Comparison of ENCODE assay signal across 8 mouse cellular contexts in genomic region chr15:11037711-11038110, GRCm38 (mm10). TPM values are rescaled to one million over a fixed set of nuclear protein-coding genes. Genes with fewer than 3 reads are reported as not detected.
DNase-seq lines count a peak whose midpoint lies in the region; ATAC-seq lines count a peak whose summit lies in the region.

TSS of gene Rxfp3 (minus strand) at chr15:11037991.

- no peak for DNase-seq in heart, adult 11 months
- DNase-seq in Muller cell, postnatal 12 days (ENCODE audit: inconsistent ontology term) = peak; percentile 68
- DNase-seq in liver, embryonic 11.5 days (ENCODE audit: low spot score) = no peak
- DNase-seq in adrenal gland, adult (ENCODE audit: inconsistent age in 2 of 2, low spot score in 1 of 2) = no peak
- DNase-seq in layer of hippocampus, adult 11-12 months (ENCODE audit: low spot score) = no peak

- H3K4me1 ChIP-seq in heart, embryonic 12.5 days (replicated peaks) = peaks cover 20% of the 10 kb centered on the region
- H3K4me1 ChIP-seq in forebrain, embryonic 16.5 days (replicated peaks; ENCODE audit: control insufficient read depth, insufficient read depth, low read length) = peaks cover 16% of the 10 kb centered on the region
- H3K4me1 ChIP-seq in liver, embryonic 11.5 days (replicated peaks; ENCODE audit: control insufficient read depth, insufficient read depth, low read length) = peaks cover 6% of the 10 kb centered on the region
- peaks cover 15% of the 10 kb centered on the region; the same call in 1 of the 2 replicates for H3K4me1 ChIP-seq in stomach, embryonic 14.5 days (ENCODE audit: control insufficient read depth, insufficient read depth, low read length)

- 7% methylated on average over 16 of the region's 16 CpGs for WGBS in heart, embryonic 12.5 days
- under 1% methylated on average over 16 of the region's 16 CpGs for WGBS in forebrain, embryonic 16.5 days
- 8% methylated on average over 16 of the region's 16 CpGs for WGBS in liver, embryonic 11.5 days
- 4% methylated on average over 16 of the region's 16 CpGs for WGBS in stomach, embryonic 14.5 days

- H3K27ac ChIP-seq in heart, embryonic 12.5 days (ENCODE audit: poor library complexity, severe bottlenecking) = no peak within 1 kb of the TSS
- H3K27ac ChIP-seq in forebrain, embryonic 16.5 days (ENCODE audit: low read length) = no peak within 1 kb of the TSS
- H3K27ac ChIP-seq in liver, embryonic 11.5 days (ENCODE audit: low read depth, low read length) = no peak within 1 kb of the TSS
- no peak within 1 kb of the TSS for H3K27ac ChIP-seq in stomach, embryonic 14.5 days (ENCODE audit: low read length)

- no peak within 1 kb of the TSS for H3K9ac ChIP-seq in heart, embryonic 12.5 days
- H3K9ac ChIP-seq in forebrain, embryonic 16.5 days (replicated peaks; ENCODE audit: low read depth, low read length) = peak within 1 kb of the TSS; percentile 28
- H3K9ac ChIP-seq in liver, embryonic 11.5 days (ENCODE audit: low read depth, low read length) = no peak within 1 kb of the TSS
- H3K9ac ChIP-seq in stomach, embryonic 14.5 days (replicated peaks; ENCODE audit: low read depth, low read length) = no peak within 1 kb of the TSS

- no peaks in the 10 kb centered on the region for H3K36me3 ChIP-seq in heart, embryonic 12.5 days
- H3K36me3 ChIP-seq in forebrain, embryonic 16.5 days (ENCODE audit: control insufficient read depth, insufficient read depth) = no peaks in the 10 kb centered on the region
- H3K36me3 ChIP-seq in liver, embryonic 11.5 days (ENCODE audit: control insufficient read depth, insufficient read depth, low read length) = no peaks in the 10 kb centered on the region
- no peaks in the 10 kb centered on the region for H3K36me3 ChIP-seq in stomach, embryonic 14.5 days (ENCODE audit: control insufficient read depth, insufficient read depth, low read length)

- no peaks in the 10 kb centered on the region for H3K9me3 ChIP-seq in heart, embryonic 12.5 days (replicated peaks)
- no peaks in the 10 kb centered on the region for H3K9me3 ChIP-seq in forebrain, embryonic 16.5 days (ENCODE audit: control insufficient read depth, low read length)
- no peaks in the 10 kb centered on the region for H3K9me3 ChIP-seq in liver, embryonic 11.5 days (ENCODE audit: control insufficient read depth, low read length)
- H3K9me3 ChIP-seq in stomach, embryonic 14.5 days (ENCODE audit: control insufficient read depth, low read depth, low read length) = no peaks in the 10 kb centered on the region

- ATAC-seq in heart, embryonic 12.5 days (ENCODE audit: insufficient number of reproducible peaks, low FRiP score) = no peak
- ATAC-seq in forebrain, embryonic 16.5 days = no peak
- ATAC-seq in liver, embryonic 11.5 days (replicated peaks; ENCODE audit: low FRiP score) = no peak
- ATAC-seq in stomach, embryonic 14.5 days (ENCODE audit: insufficient number of reproducible peaks, insufficient read depth, low FRiP score, low read depth) = no peak

- H3K4me3 ChIP-seq in heart, embryonic 12.5 days = peak within 1 kb of the TSS; percentile 38
- H3K4me3 ChIP-seq in forebrain, embryonic 16.5 days (replicated peaks; ENCODE audit: low read length) = peak within 1 kb of the TSS; percentile 32
- peak within 1 kb of the TSS; percentile 35 for H3K4me3 ChIP-seq in liver, embryonic 11.5 days (ENCODE audit: low read depth, low read length)
- peak within 1 kb of the TSS; percentile 28 for H3K4me3 ChIP-seq in stomach, embryonic 14.5 days (ENCODE audit: low read depth, low read length)

- H3K27me3 ChIP-seq in heart, embryonic 12.5 days (replicated peaks) = peaks cover 55% of the 10 kb centered on the region
- peaks cover 38% of the 10 kb centered on the region for H3K27me3 ChIP-seq in forebrain, embryonic 16.5 days (replicated peaks; ENCODE audit: control insufficient read depth, insufficient read depth, low read length)
- H3K27me3 ChIP-seq in liver, embryonic 11.5 days (replicated peaks; ENCODE audit: control insufficient read depth, insufficient read depth, low read length) = peaks cover 41% of the 10 kb centered on the region
- H3K27me3 ChIP-seq in stomach, embryonic 14.5 days (ENCODE audit: control insufficient read depth, insufficient read depth, low read length) = peaks cover 37% of the 10 kb centered on the region

- peak within 1 kb of the TSS; percentile 67 for H3K4me2 ChIP-seq in heart, embryonic 12.5 days
- peak within 1 kb of the TSS; percentile 62 for H3K4me2 ChIP-seq in forebrain, embryonic 16.5 days (ENCODE audit: low read length)
- peak within 1 kb of the TSS; percentile 61 for H3K4me2 ChIP-seq in liver, embryonic 11.5 days
- H3K4me2 ChIP-seq in stomach, embryonic 14.5 days (replicated peaks; ENCODE audit: low read depth, low read length) = peak within 1 kb of the TSS; percentile 55

RNA-seq across cellular contexts. Expression of gene Rxfp3, which starts in this region (rescaled TPM):
- 0.06 TPM in 2 replicates for polyA plus RNA-seq in heart, embryonic 12.5 days (2016; fragmentation: Nextera tagmentation; extraction: Ambion mirVana)
- 2.0 and 2.8 TPM in 2 replicates for polyA plus RNA-seq in forebrain, embryonic 16.5 days (2015; fragmentation: Nextera tagmentation; extraction: Ambion mirVana)
- 0.12 and 0.26 TPM in 2 replicates for polyA plus RNA-seq in liver, embryonic 11.5 days (2014; fragmentation: Nextera tagmentation; extraction: Ambion mirVana)
- 0.10 and 0.13 TPM in 2 replicates for polyA plus RNA-seq in stomach, embryonic 14.5 days (2014; fragmentation: Nextera tagmentation; extraction: Ambion mirVana)
